Mouse (Mus musculus) heart, adult 2 months (tissue): ENCODE results near the gene Olfr172.

Experiments
- CTCF ChIP-seq: fragments of 200-600 bp; IDR thresholded peaks from 2 replicates; pipeline ENCODE4 v1.8.1; 2022; ENCODE audit warnings: antibody characterized with exemption, mild to moderate bottlenecking, moderate library complexity
- POLR2A ChIP-seq: fragments of 200-500 bp; IDR thresholded peaks from 2 replicates; pipeline ENCODE4 v1.6.1; 2011; ENCODE audit warnings: mild to moderate bottlenecking, low read depth, low read length, control low read depth; ENCODE audit not compliant: insufficient read depth

- TF ChIP-seq CTCF (no peak), POLR2A (peak; percentile 68)
These were observed 35.4 kb downstream of the Olfr172 start, which contains the start of gene Cldnd1 for GRCm38 (mm10) chr16:58727477-58728131.
